Mouse (Mus musculus) hindbrain, embryonic 15.5 days (tissue): ENCODE measurements around the gene Stxbp5l. TPM values are rescaled to one million over a fixed set of nuclear protein-coding genes. Genes with fewer than 3 reads are reported as not detected.
A peak's percentile ranks its signal among the peaks of the same experiment; 100 is the strongest.
"Not testable (repeated sequence)": the region's sequence is repeated elsewhere in the genome, so short reads cannot be mapped to it uniquely, and the experiment has no call there.

Experiments used
- ATAC-seq: fragments of 200-750 bp; cut with Nextera tagmentation; 2 replicates; pipeline ENCODE4 v1.8.0; 2017; ENCODE audit warnings: low read depth, moderate number of reproducible peaks, moderate TSS enrichment; ENCODE audit not compliant: low FRiP score
- H3K27ac ChIP-seq: fragments of 300-500 bp; sonication (generic); replicated peaks from 2 replicates; pipeline ENCODE4 v1.5.1; 2015; ENCODE audit warnings: mild to moderate bottlenecking, inconsistent platforms
- H3K27me3 ChIP-seq: fragments of 300-500 bp; sonication (generic); 2 replicates; pipeline ENCODE4 v1.6.1; 2015; ENCODE audit warnings: control low read depth, inconsistent platforms
- H3K36me3 ChIP-seq: fragments of 300-500 bp; sonication (generic); 2 replicates; pipeline ENCODE4 v1.6.1; 2015; ENCODE audit warnings: control low read depth, inconsistent platforms
- H3K4me1 ChIP-seq: fragments of 300-500 bp; sonication (generic); replicated peaks from 2 replicates; pipeline ENCODE4 v1.6.1; 2015; ENCODE audit warnings: control low read depth, inconsistent platforms
- H3K4me2 ChIP-seq: fragments of 300-500 bp; sonication (generic); 2 replicates; pipeline ENCODE4 v1.6.1; 2015; ENCODE audit warnings: moderate library complexity, mild to moderate bottlenecking, inconsistent platforms
- H3K4me3 ChIP-seq: fragments of 300-500 bp; sonication (generic); 2 replicates; pipeline ENCODE4 v1.5.1; 2015; ENCODE audit warnings: mild to moderate bottlenecking, inconsistent platforms
- H3K9ac ChIP-seq: fragments of 300-500 bp; sonication (generic); 2 replicates; pipeline ENCODE4 v1.6.1; 2015; ENCODE audit warnings: inconsistent platforms
- H3K9me3 ChIP-seq: fragments of 300-500 bp; sonication (generic); 2 replicates; pipeline ENCODE4 v1.6.1; 2016; ENCODE audit warnings: control low read depth, inconsistent platforms
- WGBS: fragments of 180-500 bp; shearing (Covaris S2); methylation state at CpG from one replicate; pipeline ENCODE4 v1.1.7; 2015; 5-methylcytosine and 5-hydroxymethylcytosine counted together
- polyA plus RNA-seq: library from polyadenylated mRNA; unstranded; fragments of >200 nt; fragmentation: Nextera tagmentation; extraction: Ambion mirVana; gene quantifications from 2 replicates; pipeline ENCODE4 v1.2.1, GENCODE M21; 2015

The Stxbp5l gene
- polyA plus RNA-seq, 1 experiment from 2014 or later = 15.9 TPM

- H3K9me3 ChIP-seq = no peaks in the 10 kb centered on the region
- H3K36me3 ChIP-seq = no peaks in the 10 kb centered on the region
- no peaks in the 10 kb centered on the region for H3K4me1 ChIP-seq
- H3K4me2 ChIP-seq = no peak overlapping the region
- H3K27ac ChIP-seq = no peak overlapping the region
- no peaks in the 10 kb centered on the region for H3K27me3 ChIP-seq
- ATAC-seq = no peak
- WGBS = 63% methylated on average over 3 of the region's 3 CpGs
- no peak overlapping the region for H3K4me3 ChIP-seq
- no peak overlapping the region for H3K9ac ChIP-seq
Observed at GRCm38 (mm10) chr16:37261678-37262077, 123.1 kb downstream of the Stxbp5l start.

- H3K4me3 ChIP-seq = no peak overlapping the region
- H3K4me1 ChIP-seq = no peaks in the 10 kb centered on the region
- no peak overlapping the region for H3K27ac ChIP-seq
- H3K36me3 ChIP-seq = no peaks in the 10 kb centered on the region
- no peak for ATAC-seq
- no peak overlapping the region for H3K9ac ChIP-seq
- no peaks in the 10 kb centered on the region for H3K9me3 ChIP-seq
- H3K27me3 ChIP-seq = no peaks in the 10 kb centered on the region
- no peak overlapping the region for H3K4me2 ChIP-seq
- 95% methylated on average over 1 of the region's 1 CpGs for WGBS
Observed at GRCm38 (mm10) chr16:37219151-37219550, 165.6 kb downstream of the Stxbp5l start.

- H3K27me3 ChIP-seq = no peaks in the 10 kb centered on the region
- H3K4me2 ChIP-seq = no peak overlapping the region
- H3K36me3 ChIP-seq = peaks cover 11% of the 10 kb centered on the region; the same call in 1 of the 2 replicates
- no peaks in the 10 kb centered on the region for H3K9me3 ChIP-seq
- no peak overlapping the region for H3K27ac ChIP-seq
- H3K4me1 ChIP-seq = no peaks in the 10 kb centered on the region
- H3K9ac ChIP-seq = no peak overlapping the region
- ATAC-seq = no peak
- H3K4me3 ChIP-seq = no peak overlapping the region
Observed at GRCm38 (mm10) chr16:37208783-37209182, 176.0 kb downstream of the Stxbp5l start.

- Histone ChIP-seq H3K4me2 (no peak overlapping the region), H3K9ac (no peak overlapping the region), H3K9me3 (no peaks in the 10 kb centered on the region), H3K27ac (no peak overlapping the region), H3K4me1 (no peaks in the 10 kb centered on the region), H3K4me3 (no peak overlapping the region), H3K36me3 (no peaks in the 10 kb centered on the region), H3K27me3 (no peaks in the 10 kb centered on the region)
- ATAC-seq = no peak
Observed at GRCm38 (mm10) chr16:37194152-37194551, 190.6 kb downstream of the Stxbp5l start.

- not testable (repeated sequence) for H3K9me3 ChIP-seq, H3K36me3 ChIP-seq
- 97% methylated on average over 1 of the region's 1 CpGs for WGBS
Observed at GRCm38 (mm10) chr16:37125190-37125589, 259.6 kb downstream of the Stxbp5l start.

GRCm38 (mm10) chr16:37109285-37109684 lies 275.5 kb downstream of the Stxbp5l start:
- no peaks in the 10 kb centered on the region for H3K27me3 ChIP-seq
- ATAC-seq = peak; percentile 91
- no peaks in the 10 kb centered on the region for H3K9me3 ChIP-seq
- H3K4me2 ChIP-seq = no peak overlapping the region
- H3K36me3 ChIP-seq = no peaks in the 10 kb centered on the region
- H3K9ac ChIP-seq = no peak overlapping the region
- no peaks in the 10 kb centered on the region for H3K4me1 ChIP-seq
- H3K4me3 ChIP-seq = no peak overlapping the region
- no peak overlapping the region for H3K27ac ChIP-seq
- WGBS = 36% methylated on average over 3 of the region's 3 CpGs

More at GRCm38 (mm10) chr16:37125190-37125589, 259.6 kb downstream of the Stxbp5l start:
- not testable (repeated sequence) for ATAC-seq, H3K27me3 ChIP-seq, H3K4me3 ChIP-seq, H3K9ac ChIP-seq, H3K27ac ChIP-seq, H3K4me1 ChIP-seq, H3K4me2 ChIP-seq

GRCm38 (mm10) chr16:37108763-37109162 lies 276.0 kb downstream of the Stxbp5l start:
- Histone ChIP-seq H3K9ac (no peak overlapping the region), H3K4me1 (no peaks in the 10 kb centered on the region), H3K4me2 (no peak overlapping the region), H3K27ac (no peak overlapping the region), H3K27me3 (no peaks in the 10 kb centered on the region), H3K36me3 (no peaks in the 10 kb centered on the region), H3K9me3 (no peaks in the 10 kb centered on the region), H3K4me3 (no peak overlapping the region)
- peak; percentile 71; the same call in 1 of the 2 replicates for ATAC-seq
- 29% methylated on average over 5 of the region's 5 CpGs for WGBS

GRCm38 (mm10) chr16:37094169-37094833 lies 290.5 kb downstream of the Stxbp5l start:
- WGBS = 80% methylated on average over 4 of the region's 4 CpGs
- peaks cover 5% of the 10 kb centered on the region for H3K36me3 ChIP-seq
- H3K4me2 ChIP-seq = no peak overlapping the region
- H3K27me3 ChIP-seq = no peaks in the 10 kb centered on the region
- no peak overlapping the region for H3K4me3 ChIP-seq
- H3K9me3 ChIP-seq = no peaks in the 10 kb centered on the region
- H3K9ac ChIP-seq = no peak overlapping the region
- no peak overlapping the region for H3K27ac ChIP-seq
- ATAC-seq = no peak
- H3K4me1 ChIP-seq = no peaks in the 10 kb centered on the region

GRCm38 (mm10) chr16:37089648-37090047 lies 295.1 kb downstream of the Stxbp5l start:
- WGBS = 90% methylated on average over 1 of the region's 1 CpGs
- ATAC-seq = no peak

GRCm38 (mm10) chr16:37072354-37072753 lies 312.4 kb downstream of the Stxbp5l start:
- no peak overlapping the region for H3K4me2 ChIP-seq
- H3K4me3 ChIP-seq = no peak overlapping the region
- H3K9ac ChIP-seq = no peak overlapping the region
- no peaks in the 10 kb centered on the region for H3K27me3 ChIP-seq
- WGBS = 91% methylated on average over 5 of the region's 5 CpGs
- no peaks in the 10 kb centered on the region for H3K36me3 ChIP-seq
- H3K9me3 ChIP-seq = no peaks in the 10 kb centered on the region
- no peak overlapping the region for H3K27ac ChIP-seq
- H3K4me1 ChIP-seq = no peaks in the 10 kb centered on the region
- ATAC-seq = no peak

More at GRCm38 (mm10) chr16:37089648-37090047, 295.1 kb downstream of the Stxbp5l start:
- Histone ChIP-seq H3K36me3 (peaks cover 4% of the 10 kb centered on the region; the same call in 1 of the 2 replicates), H3K4me3 (no peak overlapping the region), H3K27ac (no peak overlapping the region), H3K4me1 (no peaks in the 10 kb centered on the region), H3K4me2 (no peak overlapping the region), H3K9me3 (no peaks in the 10 kb centered on the region), H3K9ac (no peak overlapping the region), H3K27me3 (no peaks in the 10 kb centered on the region)

Other genes starting within 250 kb of the Stxbp5l start
- gene Gtf2e1, start 154.8 kb upstream of the Stxbp5l start, polyA plus RNA-seq = 28.1 and 28.7 TPM in 2 replicates
- gene Rabl3, start 154.9 kb upstream of the Stxbp5l start, polyA plus RNA-seq = 16.2 and 16.4 TPM in 2 replicates
- 0.10 and 0.19 TPM in 2 replicates for gene Hgd, start 195.2 kb upstream of the Stxbp5l start, polyA plus RNA-seq